Mouse (Mus musculus) lung, adult 2 months (tissue): Measurements from ENCODE around the gene Ap2a1. TPM values are rescaled to one million over a fixed set of nuclear protein-coding genes. Genes with fewer than 3 reads are reported as not detected.

Source experiments
- DNase-seq: peaks from one replicate; pipeline ENCODE4 v3.0.0; 2022
- H3K4me1 ChIP-seq: fragments of 200-500 bp; 2 replicates; pipeline ENCODE4 v1.6.1; 2011; ENCODE audit warnings: low read length; ENCODE audit not compliant: control insufficient read depth, insufficient read depth
- H3K4me3 ChIP-seq: fragments of 200-500 bp; replicated peaks from 2 replicates; pipeline ENCODE3; 2011; ENCODE audit warnings: low read depth, mild to moderate bottlenecking, control low read depth, low read length; ENCODE audit errors: extremely low read depth
- CTCF ChIP-seq: fragments of 200-500 bp; IDR thresholded peaks from 2 replicates; pipeline ENCODE4 v1.5.1; 2011; ENCODE audit warnings: mild to moderate bottlenecking, low read length, control low read depth; ENCODE audit not compliant: insufficient read depth
- POLR2A ChIP-seq: fragments of 200-500 bp; IDR thresholded peaks from 2 replicates; pipeline ENCODE4 v1.6.1; 2011; ENCODE audit warnings: low read depth, mild to moderate bottlenecking, control low read depth, low read length, borderline replicate concordance; ENCODE audit errors: extremely low read depth
- WGBS: fragments of 180-500 bp; shearing (Covaris S2); methylation state at CpG from one replicate; pipeline ENCODE4 v1.1.7; 2018; 5-methylcytosine and 5-hydroxymethylcytosine counted together
- polyA plus RNA-seq: library from polyadenylated mRNA; depleted of rRNA; stranded (reverse); fragments of >200 nt; gene quantifications from 2 replicates; pipeline ENCODE4 v1.2.3, GENCODE M21; 2012

Gene Ap2a1
- polyA plus RNA-seq, 1 experiment: 101 TPM

DNA sequence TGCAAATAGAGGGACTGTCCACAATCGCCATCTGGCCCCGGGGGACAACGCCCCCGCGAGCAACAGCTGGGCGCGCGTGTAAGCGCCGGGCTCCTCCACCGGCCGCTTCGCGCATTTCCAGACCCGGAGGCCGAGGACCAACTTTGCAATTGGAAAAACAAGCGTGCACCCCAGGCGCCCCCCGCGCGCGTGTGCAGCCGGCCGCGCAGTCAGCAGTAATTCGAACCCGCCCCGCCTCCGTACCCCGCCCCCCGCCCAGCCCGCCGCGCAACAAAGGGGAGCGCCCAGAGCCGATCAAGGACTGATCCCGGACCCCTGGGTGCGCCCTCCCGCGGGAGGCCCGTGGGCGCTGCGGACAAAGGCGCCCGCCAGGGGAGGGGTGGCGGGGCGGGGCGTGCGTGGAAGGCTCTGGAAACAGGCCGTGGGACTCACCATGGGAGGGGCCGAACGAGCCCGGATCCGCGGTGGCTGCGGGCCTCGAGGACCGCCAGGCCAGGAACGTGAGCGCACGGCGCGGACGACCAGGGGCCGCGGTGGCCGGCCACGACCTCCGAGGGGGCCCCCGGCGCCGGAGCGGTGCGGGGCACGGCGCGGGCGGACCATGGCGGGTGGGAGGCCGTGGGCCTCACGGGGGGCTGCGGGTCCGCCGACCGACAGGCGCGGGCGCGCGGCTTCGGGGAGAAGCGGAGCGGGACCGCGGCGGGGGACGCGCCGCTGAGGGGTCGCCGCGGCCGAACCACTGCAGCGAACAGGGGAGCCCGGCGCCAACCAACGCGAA is 60.2 kb downstream of the Ap2a1 start:
- H3K4me1 ChIP-seq: peaks cover 26% of the 10 kb centered on the region
- peak; percentile 75 for DNase-seq

DNA sequence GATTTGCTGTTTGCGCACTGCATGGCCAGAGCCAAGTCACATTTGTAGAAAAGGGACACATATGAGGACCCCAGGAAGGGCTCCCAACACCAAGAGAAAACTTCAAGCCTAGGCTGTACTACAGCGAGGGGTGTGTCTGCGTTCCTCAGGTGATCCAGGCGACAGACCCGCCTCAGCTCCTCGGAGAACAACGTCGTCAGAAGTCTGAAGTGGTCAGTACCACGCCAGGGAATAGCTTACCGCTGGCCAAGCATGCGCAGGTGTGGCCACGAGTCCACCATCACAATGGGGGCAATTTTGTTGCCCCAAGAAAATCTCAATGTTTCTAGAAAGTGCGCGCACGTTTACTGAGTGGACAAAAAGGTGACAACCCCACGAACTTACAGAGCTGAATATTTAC is 60.8 kb downstream of the Ap2a1 start:
- H3K4me3 ChIP-seq: peak overlapping the region; percentile 61
- WGBS: 5% methylated on average over 16 of the region's 16 CpGs
- TF ChIP-seq POLR2A (peak; percentile 35; the same call in 1 of the 2 replicates), CTCF (no peak)
- peaks cover 26% of the 10 kb centered on the region for H3K4me1 ChIP-seq
- DNase-seq: peak; percentile 66

More for the DNA sequence above, 60.2 kb downstream of the Ap2a1 start:
- H3K4me3 ChIP-seq: peak overlapping the region; percentile 61
- TF ChIP-seq POLR2A: no peak
- under 1% methylated on average over 97 of the region's 108 CpGs for WGBS

DNA sequence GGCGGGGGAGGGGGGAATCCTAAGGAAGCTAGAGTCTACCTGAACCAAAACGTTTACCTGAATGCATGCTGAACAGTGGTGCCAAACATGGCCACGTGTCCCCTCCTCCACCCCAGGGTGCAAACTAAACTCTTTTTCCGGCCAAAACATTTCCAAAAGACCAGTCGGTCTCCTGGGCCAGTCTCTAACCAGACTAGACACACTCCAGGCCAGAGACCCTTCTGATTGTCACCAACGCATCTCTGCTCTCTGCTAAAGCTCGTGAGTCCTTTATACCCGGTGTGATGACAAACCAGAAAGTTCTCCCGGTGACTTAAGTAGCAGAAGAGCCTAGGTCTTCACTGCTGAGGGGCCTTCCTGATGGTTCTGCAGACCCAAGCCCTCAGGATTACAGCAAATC is 61.5 kb downstream of the Ap2a1 start:
- WGBS: 33% methylated on average over 9 of the region's 9 CpGs
- no peak overlapping the region for H3K4me3 ChIP-seq
- peaks cover 26% of the 10 kb centered on the region for H3K4me1 ChIP-seq
- TF ChIP-seq POLR2A (no peak), CTCF (no peak)
- no peak for DNase-seq

GRCm38 (mm10) chr7:44867010-44867702 is 62.1 kb downstream of the Ap2a1 start:
- peaks cover 26% of the 10 kb centered on the region for H3K4me1 ChIP-seq
- no peak for DNase-seq
- 50% methylated on average over 19 of the region's 19 CpGs for WGBS
- H3K4me3 ChIP-seq: no peak overlapping the region
- no peak for TF ChIP-seq POLR2A
- no peak for TF ChIP-seq CTCF

GRCm38 (mm10) chr7:44866276-44867009 is 62.9 kb downstream of the Ap2a1 start:
- H3K4me3 ChIP-seq: no peak overlapping the region

DNA sequence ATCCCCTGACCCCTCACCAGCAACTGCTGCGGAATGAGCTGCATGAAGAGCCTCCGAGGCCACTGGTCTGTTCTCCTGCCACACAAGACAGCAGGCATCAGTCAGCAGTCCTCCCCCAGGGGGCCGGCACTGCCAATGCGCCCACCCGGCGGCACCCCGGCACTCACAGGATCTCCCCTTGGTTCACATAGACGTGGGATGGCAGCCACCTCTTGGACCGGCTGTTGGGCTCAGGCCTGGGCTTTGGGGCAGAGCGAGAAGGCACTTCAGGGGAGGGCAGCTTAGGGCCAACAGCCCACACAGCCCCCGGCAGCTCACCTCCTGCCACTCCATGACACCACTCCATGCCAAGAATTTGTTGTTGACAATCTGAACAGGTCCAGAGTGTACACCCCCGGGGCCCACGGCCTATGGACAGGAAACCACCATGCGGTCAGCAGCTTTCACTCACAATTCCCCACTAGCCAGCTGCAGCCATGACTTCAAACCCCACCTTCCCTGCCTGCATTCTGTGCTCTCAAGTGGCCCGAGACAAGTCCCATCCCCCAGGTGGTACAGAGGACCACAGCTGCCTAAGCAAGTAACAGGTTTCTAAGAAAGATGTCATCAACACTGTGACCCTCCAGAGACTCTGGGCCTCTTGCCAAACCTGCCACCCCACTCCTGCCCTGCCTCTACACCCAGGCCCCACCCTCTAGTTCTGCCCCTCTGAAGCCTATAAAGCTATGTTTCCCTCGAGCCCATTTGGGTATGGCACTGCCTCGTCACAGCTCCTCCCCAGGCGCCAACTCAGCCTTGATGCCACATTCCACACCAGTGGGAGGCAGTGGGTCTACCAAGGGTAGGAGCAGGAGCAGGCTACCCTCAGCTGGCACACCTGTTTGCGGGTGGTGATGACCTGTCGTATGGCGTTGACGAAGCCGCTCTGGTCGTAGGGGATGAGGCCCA is 64.4 kb downstream of the Ap2a1 start:
- no peak overlapping the region for H3K4me3 ChIP-seq
- H3K4me1 ChIP-seq: peaks cover 28% of the 10 kb centered on the region
- WGBS: 62% methylated on average over 24 of the region's 24 CpGs
- no peak for TF ChIP-seq CTCF
- no peak for TF ChIP-seq POLR2A
- peak; percentile 23 for DNase-seq

More at GRCm38 (mm10) chr7:44866276-44867009, 62.9 kb downstream of the Ap2a1 start:
- H3K4me1 ChIP-seq: peaks cover 26% of the 10 kb centered on the region
- DNase-seq: no peak
- TF ChIP-seq CTCF: peak; percentile 7; the same call in 1 of the 2 replicates
- peak; percentile 34; the same call in 1 of the 2 replicates for TF ChIP-seq POLR2A
- WGBS: 21% methylated on average over 15 of the region's 15 CpGs

GRCm38 (mm10) chr7:44863982-44864494 is 65.3 kb downstream of the Ap2a1 start:
- 76% methylated on average over 11 of the region's 11 CpGs for WGBS
- no peak for DNase-seq
- no peak for TF ChIP-seq POLR2A
- TF ChIP-seq CTCF: no peak
- Histone ChIP-seq H3K4me1 (peaks cover 28% of the 10 kb centered on the region), H3K4me3 (no peak overlapping the region)

- no peak for TF ChIP-seq POLR2A
- no peak for TF ChIP-seq CTCF
- DNase-seq: no peak
- 85% methylated on average over 14 of the region's 14 CpGs for WGBS
- Histone ChIP-seq H3K4me3 (no peak overlapping the region), H3K4me1 (peaks cover 27% of the 10 kb centered on the region)
Measured at GRCm38 (mm10) chr7:44863210-44863609, 66.1 kb downstream of the Ap2a1 start.
